Mouse (Mus musculus): ENCODE data around the gene Setd1b. TPM values are rescaled to one million over a fixed set of nuclear protein-coding genes. Genes with fewer than 3 reads are reported as not detected.

Setd1b gene
- total and polyA plus RNA-seq, 3 experiments = 3.0 to 23.5 TPM; not detected in 1

- Histone ChIP-seq H3K9ac (ENCODE audit: control insufficient read depth, low read depth, low read length, poor library complexity, severe bottlenecking) (peak overlapping the region; percentile 42), H3K4me3 (ENCODE audit: control insufficient read depth in 1 of 2, insufficient read depth in 1 of 2, low read depth in 2 of 2, low read length in 2 of 2) (peak overlapping the region; percentile 21 to 32; a peak in 3 of 4 replicates), H3K79me2 (ENCODE audit: control insufficient read depth, insufficient read depth, low read length, poor library complexity) (no peaks in the 10 kb centered on the region), H3K36me3 (ENCODE audit: control insufficient read depth in 1 of 2, insufficient read depth in 2 of 2, low read length in 2 of 2) (peaks cover 0 to 42% of the 10 kb centered on the region in 2 experiments; a peak in 2 of 4 replicates), H3K27ac (ENCODE audit: control insufficient read depth, low read depth, low read length) (peak overlapping the region; percentile 77), H3K4me1 (ENCODE audit: control insufficient read depth in 1 of 2, insufficient read depth in 2 of 2, low read length in 2 of 2) (peaks cover 18 to 57% of the 10 kb centered on the region in 2 experiments), H3K9me3 (replicated peaks; ENCODE audit: insufficient read depth, low read length) (no peaks in the 10 kb centered on the region), H3K27me3 (ENCODE audit: control insufficient read depth in 1 of 2, insufficient read depth in 2 of 2, low read length in 2 of 2) (no peaks in the 10 kb centered on the region)
- TF ChIP-seq ETS1 (IDR thresholded peaks at IDR 0.05; ENCODE audit: low read depth, low read length) (peak; percentile 47; the same call in 1 of the 2 replicates), TBP (IDR thresholded peaks at IDR 0.05; ENCODE audit: low read depth, low read length) (no peak), EP300 (IDR thresholded peaks at IDR 0.05; ENCODE audit: low read depth in 1 of 2, low read length in 2 of 2) (peak in 1 of 2 experiments; percentile 20; a peak in 1 of 4 replicates), MXI1 (IDR thresholded peaks at IDR 0.05; ENCODE audit: low read depth, low read length) (peak; percentile 67), CTCF (IDR thresholded peaks at IDR 0.05 in 2 of 3, conservative IDR thresholded peaks at IDR 0.05 in 1 of 3; ENCODE audit: control insufficient read depth in 1 of 3, insufficient read depth in 1 of 3, low read depth in 2 of 3, low read length in 3 of 3, poor library complexity in 1 of 3, severe bottlenecking in 1 of 3) (no peak), ELF1 (IDR thresholded peaks at IDR 0.05; ENCODE audit: low read depth, low read length) (0 out of 2 replicates have a peak, but pooled peaks have one; percentile 16), MAX (IDR thresholded peaks at IDR 0.05; ENCODE audit: low read length) (peak; percentile 34; the same call in 1 of the 2 replicates), POLR2AphosphoS2 (IDR thresholded peaks at IDR 0.05; ENCODE audit: low read length) (peak; percentile 6; the same call in 1 of the 2 replicates), MYB (IDR thresholded peaks at IDR 0.05; ENCODE audit: low read depth, low read length) (no peak), MEF2A (IDR thresholded peaks at IDR 0.05; ENCODE audit: extremely low read depth, insufficient replicate concordance, low read depth, low read length, poor library complexity, severe bottlenecking) (no peak), TAL1 (IDR thresholded peaks at IDR 0.05; ENCODE audit: low read length) (no peak; the same call in 1 of the 2 replicates), USF2 (IDR thresholded peaks at IDR 0.05; ENCODE audit: borderline replicate concordance in 1 of 2, insufficient read depth in 1 of 2, low read depth in 1 of 2, low read length in 2 of 2) (no peak), KAT2A (conservative IDR thresholded peaks at IDR 0.05; ENCODE audit: low read depth, low read length) (no peak), GATA1 (IDR thresholded peaks at IDR 0.05; ENCODE audit: low read depth, low read length) (no peak), SMC3 (IDR thresholded peaks at IDR 0.05; ENCODE audit: low read depth, low read length) (peak; percentile 10; the same call in 1 of the 2 replicates), POLR2A (IDR thresholded peaks at IDR 0.05; ENCODE audit: control insufficient read depth in 1 of 2, insufficient read depth in 1 of 2, low read depth in 1 of 2, low read length in 2 of 2, poor library complexity in 1 of 2) (peak in 1 of 2 experiments; percentile 44; a peak in 1 of 4 replicates), NELFE (IDR thresholded peaks at IDR 0.05; ENCODE audit: low read depth, low read length) (peak; percentile 45), ZNF384 (IDR thresholded peaks at IDR 0.05; ENCODE audit: low read depth, low read length) (no peak), CHD1 (IDR thresholded peaks at IDR 0.05; ENCODE audit: low read depth, low read length) (0 out of 2 replicates have a peak, but pooled peaks have one; percentile 15)
- peak; percentile 92 for DNase-seq (ENCODE audit: low read depth, low spot score)
These were observed 13.4 kb upstream of the Setd1b start for GRCm38 (mm10) chr5:123128426-123129169.

Measured in MEL (cell line).